Mouse (Mus musculus): ENCODE results near the gene Gse1. TPM values are rescaled to one million over a fixed set of nuclear protein-coding genes. Genes with fewer than 3 reads are reported as not detected.

The Gse1 gene
- polyA plus RNA-seq, 1 experiment from 2014 or later = 17.8 TPM

DNA sequence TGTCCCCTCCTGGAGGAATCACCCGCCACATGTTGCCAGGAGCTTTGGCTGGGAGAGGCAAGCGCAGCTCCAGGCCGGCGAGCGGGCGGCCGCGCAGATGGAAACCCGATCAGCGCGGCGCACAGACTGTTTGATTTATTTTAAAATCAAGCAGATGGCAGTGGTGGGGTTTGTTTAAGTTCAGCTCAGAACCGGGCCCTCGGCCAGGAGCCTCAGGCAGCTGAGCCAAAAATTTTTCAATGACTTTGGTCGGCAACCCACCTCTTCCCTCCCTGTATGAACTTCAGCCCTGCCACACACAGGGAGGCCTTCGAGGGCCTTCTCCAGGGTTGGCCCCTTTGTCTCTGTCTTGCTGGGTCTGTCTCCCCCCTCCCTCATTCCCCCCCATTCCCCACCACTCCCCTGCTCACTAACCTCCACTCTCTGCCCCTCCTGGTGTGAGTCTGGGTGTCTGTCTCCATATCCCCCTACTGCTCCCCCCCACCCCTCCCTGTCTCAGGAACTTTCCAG is 36.7 kb downstream of the Gse1 start:
- Histone ChIP-seq H3K36me3 (ENCODE audit: control insufficient read depth, insufficient read depth, low read length) (no peaks in the 10 kb centered on the region), H3K27me3 (ENCODE audit: control insufficient read depth, insufficient read depth, low read length) (no peaks in the 10 kb centered on the region), H3K4me2 (replicated peaks; ENCODE audit: low read depth, low read length) (peak overlapping the region; percentile 24; the same call in 1 of the 2 replicates), H3K27ac (ENCODE audit: low read depth, low read length) (peak overlapping the region; percentile 82), H3K4me1 (replicated peaks; ENCODE audit: control insufficient read depth, insufficient read depth, low read length) (peaks cover 27% of the 10 kb centered on the region), H3K9ac (ENCODE audit: low read depth, low read length) (peak overlapping the region; percentile 38; the same call in 1 of the 2 replicates), H3K9me3 (ENCODE audit: control insufficient read depth, low read length) (no peaks in the 10 kb centered on the region), H3K4me3 (ENCODE audit: low read depth, low read length) (no peak overlapping the region)
- DNase-seq (ENCODE audit: low spot score) = peak; percentile 72
- WGBS = 4% methylated on average over 16 of the region's 16 CpGs
- ATAC-seq (ENCODE audit: low FRiP score) = peak; percentile 69

DNA sequence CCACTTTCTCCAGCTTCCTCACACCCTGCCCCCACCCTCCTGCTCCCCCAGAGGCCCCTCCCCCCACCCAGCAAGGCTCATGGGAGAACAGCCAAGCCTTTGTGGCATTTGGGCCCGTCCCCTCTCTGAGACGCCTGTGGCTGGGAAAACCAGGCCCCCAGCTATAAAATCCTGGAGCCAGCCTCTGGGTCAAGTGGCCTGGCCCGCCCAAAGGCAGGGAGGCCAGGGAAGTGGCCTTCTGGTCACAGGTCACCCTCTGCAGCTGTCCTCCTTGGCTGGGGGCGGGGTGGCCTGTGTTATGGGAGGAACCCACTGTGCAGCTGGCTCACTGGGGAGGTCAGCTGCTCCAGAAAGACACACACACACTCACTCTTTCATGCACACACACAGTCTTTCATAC is 37.2 kb downstream of the Gse1 start:
- Histone ChIP-seq H3K4me1 (replicated peaks; ENCODE audit: control insufficient read depth, insufficient read depth, low read length) (peaks cover 27% of the 10 kb centered on the region), H3K4me2 (replicated peaks; ENCODE audit: low read depth, low read length) (no peak overlapping the region), H3K27me3 (ENCODE audit: control insufficient read depth, insufficient read depth, low read length) (no peaks in the 10 kb centered on the region), H3K9me3 (ENCODE audit: control insufficient read depth, low read length) (no peaks in the 10 kb centered on the region), H3K27ac (ENCODE audit: low read depth, low read length) (peak overlapping the region; percentile 82), H3K9ac (ENCODE audit: low read depth, low read length) (peak overlapping the region; percentile 38; the same call in 1 of the 2 replicates), H3K36me3 (ENCODE audit: control insufficient read depth, insufficient read depth, low read length) (no peaks in the 10 kb centered on the region), H3K4me3 (ENCODE audit: low read depth, low read length) (no peak overlapping the region)
- ATAC-seq (ENCODE audit: low FRiP score) (peak; percentile 60; the same call in 1 of the 2 replicates), DNase-seq (ENCODE audit: low spot score) (peak; percentile 62)
- 4% methylated on average over 3 of the region's 4 CpGs for WGBS

DNA sequence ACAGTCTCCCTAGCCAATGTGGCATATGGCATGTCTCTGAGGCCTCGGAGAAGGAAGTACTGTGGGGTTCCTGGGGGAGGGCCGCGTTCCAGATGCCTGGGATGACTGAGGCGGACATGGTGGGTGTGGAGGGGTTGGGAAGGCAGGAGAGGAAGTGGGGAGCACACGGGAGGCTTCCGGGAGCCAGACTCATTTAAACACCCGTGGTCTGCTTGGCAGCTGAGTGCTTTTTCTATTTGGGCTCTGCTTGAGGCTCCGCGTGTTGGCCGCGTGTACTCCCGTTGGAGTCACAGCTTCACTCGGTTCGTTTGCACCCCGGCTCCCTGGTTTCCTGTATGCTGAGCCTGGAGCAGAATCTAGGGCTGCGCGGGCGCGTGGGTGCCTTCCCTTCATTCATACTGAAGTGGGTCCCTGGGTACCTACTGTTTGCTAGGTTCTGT is 40.3 kb downstream of the Gse1 start:
- H3K27me3 ChIP-seq (ENCODE audit: control insufficient read depth, insufficient read depth, low read length) = no peaks in the 10 kb centered on the region
- peaks cover 24% of the 10 kb centered on the region for H3K4me1 ChIP-seq (replicated peaks; ENCODE audit: control insufficient read depth, insufficient read depth, low read length)
- H3K4me3 ChIP-seq (ENCODE audit: low read depth, low read length) = no peak overlapping the region
- no peaks in the 10 kb centered on the region for H3K9me3 ChIP-seq (ENCODE audit: control insufficient read depth, low read length)
- WGBS = 77% methylated on average over 19 of the region's 19 CpGs
- no peaks in the 10 kb centered on the region for H3K36me3 ChIP-seq (ENCODE audit: control insufficient read depth, insufficient read depth, low read length)
- H3K4me2 ChIP-seq (replicated peaks; ENCODE audit: low read depth, low read length) = no peak overlapping the region
- DNase-seq (ENCODE audit: low spot score) (no peak), ATAC-seq (ENCODE audit: low FRiP score) (no peak)
- no peak overlapping the region for H3K9ac ChIP-seq (ENCODE audit: low read depth, low read length)
- H3K27ac ChIP-seq (ENCODE audit: low read depth, low read length) = 0 out of 2 replicates have a peak overlapping the region, but pooled peaks have one; percentile 33

DNA sequence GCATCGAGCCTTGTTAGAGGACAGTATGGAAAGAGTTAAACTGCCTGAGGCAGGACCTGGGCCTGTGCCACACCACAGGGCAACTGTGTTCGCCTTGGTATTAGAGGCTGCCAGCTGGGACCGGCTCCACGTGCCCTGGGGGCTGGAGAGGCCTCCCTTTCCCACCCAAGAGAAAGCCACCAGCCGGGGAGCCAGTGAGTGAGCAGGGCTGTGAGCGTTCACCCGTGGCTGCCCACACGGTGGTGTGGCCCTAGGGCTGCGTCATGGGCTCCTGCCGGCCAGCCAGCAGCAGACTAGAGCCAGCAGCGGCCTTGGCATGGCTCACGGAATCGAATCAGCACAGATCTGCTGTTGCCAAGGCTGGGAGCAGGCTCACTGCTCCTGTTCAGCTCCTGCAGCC is 42.2 kb downstream of the Gse1 start:
- H3K27ac ChIP-seq (ENCODE audit: low read depth, low read length) = no peak overlapping the region
- H3K4me1 ChIP-seq (replicated peaks; ENCODE audit: control insufficient read depth, insufficient read depth, low read length) = peaks cover 16% of the 10 kb centered on the region
- no peaks in the 10 kb centered on the region for H3K9me3 ChIP-seq (ENCODE audit: control insufficient read depth, low read length)
- no peak overlapping the region for H3K9ac ChIP-seq (ENCODE audit: low read depth, low read length)
- ATAC-seq (ENCODE audit: low FRiP score) = no peak
- 76% methylated on average over 13 of the region's 13 CpGs for WGBS
- H3K27me3 ChIP-seq (ENCODE audit: control insufficient read depth, insufficient read depth, low read length) = no peaks in the 10 kb centered on the region
- no peaks in the 10 kb centered on the region for H3K36me3 ChIP-seq (ENCODE audit: control insufficient read depth, insufficient read depth, low read length)
- no peak for DNase-seq (ENCODE audit: low spot score)
- H3K4me2 ChIP-seq (replicated peaks; ENCODE audit: low read depth, low read length) = no peak overlapping the region
- H3K4me3 ChIP-seq (ENCODE audit: low read depth, low read length) = no peak overlapping the region

DNA sequence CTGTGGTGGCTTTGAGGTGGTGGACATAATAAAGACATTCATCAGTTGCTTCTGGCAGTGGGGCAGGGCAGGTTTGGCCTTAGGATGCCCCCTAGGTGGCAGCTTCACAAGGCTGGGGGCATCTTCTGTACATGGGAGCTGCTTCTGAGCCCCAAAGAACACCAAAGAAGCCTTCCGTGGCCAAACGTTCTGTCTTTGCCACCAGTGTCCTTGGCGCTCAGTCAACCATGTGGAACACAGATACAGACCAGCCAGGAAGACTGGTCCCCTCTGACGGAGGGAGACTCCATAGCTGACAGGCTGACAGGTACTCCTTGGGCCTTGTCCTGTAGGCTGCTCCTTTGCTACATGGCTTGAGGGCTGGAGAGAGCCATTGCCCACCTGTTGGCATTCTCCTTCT is 45.2 kb downstream of the Gse1 start:
- Histone ChIP-seq H3K4me1 (replicated peaks; ENCODE audit: control insufficient read depth, insufficient read depth, low read length) (peaks cover 23% of the 10 kb centered on the region), H3K36me3 (ENCODE audit: control insufficient read depth, insufficient read depth, low read length) (no peaks in the 10 kb centered on the region), H3K4me2 (replicated peaks; ENCODE audit: low read depth, low read length) (no peak overlapping the region), H3K27ac (ENCODE audit: low read depth, low read length) (no peak overlapping the region), H3K9me3 (ENCODE audit: control insufficient read depth, low read length) (no peaks in the 10 kb centered on the region), H3K4me3 (ENCODE audit: low read depth, low read length) (no peak overlapping the region), H3K27me3 (ENCODE audit: control insufficient read depth, insufficient read depth, low read length) (no peaks in the 10 kb centered on the region), H3K9ac (ENCODE audit: low read depth, low read length) (no peak overlapping the region)
- no peak for ATAC-seq (ENCODE audit: low FRiP score)
- DNase-seq (ENCODE audit: low spot score) = no peak
- WGBS = 80% methylated on average over 4 of the region's 4 CpGs

DNA sequence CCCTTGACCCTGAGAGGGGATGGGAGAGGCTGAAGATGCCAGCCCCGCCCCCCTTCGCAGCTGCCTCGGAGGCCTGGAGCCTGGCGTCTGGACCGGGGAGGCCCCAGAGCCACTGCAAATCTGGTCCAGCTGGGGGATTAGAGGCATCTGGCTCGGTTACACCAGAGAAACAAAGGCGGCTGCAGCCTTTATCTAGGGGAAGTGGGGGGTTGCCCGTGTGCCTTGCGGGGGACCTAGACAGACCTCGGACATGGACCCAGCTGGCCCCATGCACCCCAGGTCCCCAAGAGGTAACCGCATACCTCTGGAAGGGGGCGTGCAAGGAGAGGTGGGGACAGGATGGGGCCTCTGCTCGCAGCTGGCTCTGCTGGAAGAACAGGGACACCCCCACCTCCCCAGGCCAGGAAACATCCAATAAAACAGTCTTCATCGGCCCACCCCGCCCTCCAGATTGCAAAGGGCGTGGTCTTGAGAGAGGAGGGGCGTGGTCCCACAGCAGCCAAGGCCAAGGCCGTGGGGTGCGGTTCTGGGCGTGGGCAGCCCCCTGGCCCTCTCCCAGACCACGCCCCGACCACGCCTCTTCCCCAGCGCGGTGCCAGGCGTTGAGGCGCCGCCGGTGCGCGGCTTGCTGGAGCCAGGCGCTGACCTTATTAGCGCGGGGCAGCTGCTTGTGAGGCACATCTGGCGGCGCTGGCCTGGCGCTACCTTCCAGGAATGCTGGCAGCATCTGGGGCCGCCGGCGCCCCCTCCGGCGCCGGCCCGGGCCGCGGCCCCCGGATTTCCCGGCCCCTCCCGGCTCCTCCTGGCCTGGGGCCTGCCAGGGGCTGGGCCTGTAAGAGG is 48.0 kb downstream of the Gse1 start:
- H3K27me3 ChIP-seq (ENCODE audit: control insufficient read depth, insufficient read depth, low read length) = no peaks in the 10 kb centered on the region; the same call in 1 of the 2 replicates
- H3K4me3 ChIP-seq (ENCODE audit: low read depth, low read length) = peak overlapping the region; percentile 27
- peak overlapping the region; percentile 65 for H3K4me2 ChIP-seq (replicated peaks; ENCODE audit: low read depth, low read length)
- no peaks in the 10 kb centered on the region for H3K36me3 ChIP-seq (ENCODE audit: control insufficient read depth, insufficient read depth, low read length)
- ATAC-seq (ENCODE audit: low FRiP score) (peak; percentile 86), DNase-seq (ENCODE audit: low spot score) (peak; percentile 92)
- H3K4me1 ChIP-seq (replicated peaks; ENCODE audit: control insufficient read depth, insufficient read depth, low read length) = peaks cover 20% of the 10 kb centered on the region
- H3K9me3 ChIP-seq (ENCODE audit: control insufficient read depth, low read length) = no peaks in the 10 kb centered on the region
- H3K9ac ChIP-seq (ENCODE audit: low read depth, low read length) = peak overlapping the region; percentile 49
- peak overlapping the region; percentile 92 for H3K27ac ChIP-seq (ENCODE audit: low read depth, low read length)
- WGBS = under 1% methylated on average over 49 of the region's 49 CpGs

DNA sequence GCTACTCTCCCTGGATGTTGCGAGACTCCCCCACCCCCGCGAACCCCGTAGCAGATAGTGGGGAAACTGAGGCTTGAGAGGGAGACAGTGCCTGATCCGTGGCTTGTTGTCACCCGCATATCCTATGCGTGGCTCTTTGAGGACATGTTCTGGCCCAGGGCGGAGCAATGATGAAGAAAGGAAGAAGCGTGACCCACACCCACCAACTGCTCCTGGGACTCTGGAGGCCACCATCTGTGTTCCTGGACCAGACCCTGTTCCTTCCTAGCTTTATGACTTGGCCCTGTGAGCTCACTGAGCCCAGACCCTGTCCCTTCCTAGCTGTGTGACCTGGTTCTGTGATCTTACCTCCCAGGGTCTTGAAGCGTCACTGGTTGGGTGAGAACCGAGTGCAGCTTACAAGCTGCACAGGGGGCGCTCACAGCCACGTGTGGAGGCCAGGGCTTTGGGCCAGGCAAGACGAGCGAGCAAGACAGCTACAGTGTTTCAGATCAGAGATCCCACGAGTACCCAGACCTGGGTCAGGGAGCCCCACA is 48.7 kb downstream of the Gse1 start:
- ATAC-seq (ENCODE audit: low FRiP score) = no peak
- Histone ChIP-seq H3K9ac (ENCODE audit: low read depth, low read length) (peak overlapping the region; percentile 49), H3K27ac (ENCODE audit: low read depth, low read length) (peak overlapping the region; percentile 92), H3K36me3 (ENCODE audit: control insufficient read depth, insufficient read depth, low read length) (no peaks in the 10 kb centered on the region), H3K4me2 (replicated peaks; ENCODE audit: low read depth, low read length) (peak overlapping the region; percentile 65), H3K4me3 (ENCODE audit: low read depth, low read length) (peak overlapping the region; percentile 27), H3K9me3 (ENCODE audit: control insufficient read depth, low read length) (no peaks in the 10 kb centered on the region), H3K4me1 (replicated peaks; ENCODE audit: control insufficient read depth, insufficient read depth, low read length) (peaks cover 20% of the 10 kb centered on the region), H3K27me3 (ENCODE audit: control insufficient read depth, insufficient read depth, low read length) (no peaks in the 10 kb centered on the region; the same call in 1 of the 2 replicates)
- WGBS = 7% methylated on average over 16 of the region's 16 CpGs
- DNase-seq (ENCODE audit: low spot score) = no peak

DNA sequence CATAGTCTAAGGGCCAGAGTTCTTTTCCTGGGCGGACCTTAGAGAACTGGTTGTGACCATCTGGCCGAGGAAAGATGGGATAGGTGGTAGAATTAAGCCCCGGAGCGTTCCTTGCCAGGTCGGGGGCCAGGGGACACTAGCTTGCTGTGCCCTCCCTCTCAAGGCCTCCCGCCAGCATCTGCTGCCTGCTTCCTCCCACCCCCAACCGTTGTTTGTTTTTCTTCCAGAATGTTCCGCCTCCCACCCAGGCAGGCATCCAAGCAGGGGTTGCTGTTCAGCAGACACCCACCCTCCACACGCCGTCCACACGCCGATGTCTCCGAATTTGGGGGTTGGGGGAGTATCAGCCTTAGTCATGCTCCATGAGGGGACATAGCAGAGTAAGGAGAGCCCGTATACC is 49.8 kb downstream of the Gse1 start:
- 72% methylated on average over 14 of the region's 14 CpGs for WGBS
- no peak overlapping the region for H3K9ac ChIP-seq (ENCODE audit: low read depth, low read length)
- no peak overlapping the region for H3K4me3 ChIP-seq (ENCODE audit: low read depth, low read length)
- no peaks in the 10 kb centered on the region for H3K9me3 ChIP-seq (ENCODE audit: control insufficient read depth, low read length)
- ATAC-seq (ENCODE audit: low FRiP score) (no peak), DNase-seq (ENCODE audit: low spot score) (no peak)
- H3K27me3 ChIP-seq (ENCODE audit: control insufficient read depth, insufficient read depth, low read length) = no peaks in the 10 kb centered on the region; the same call in 1 of the 2 replicates
- H3K27ac ChIP-seq (ENCODE audit: low read depth, low read length) = no peak overlapping the region
- H3K4me2 ChIP-seq (replicated peaks; ENCODE audit: low read depth, low read length) = no peak overlapping the region
- no peaks in the 10 kb centered on the region for H3K36me3 ChIP-seq (ENCODE audit: control insufficient read depth, insufficient read depth, low read length)
- peaks cover 28% of the 10 kb centered on the region for H3K4me1 ChIP-seq (replicated peaks; ENCODE audit: control insufficient read depth, insufficient read depth, low read length)

All from hindbrain, embryonic 11.5 days (tissue).